Mouse (Mus musculus): Measurements from ENCODE around the gene Hexim2.

Gene Hexim2

DNA sequence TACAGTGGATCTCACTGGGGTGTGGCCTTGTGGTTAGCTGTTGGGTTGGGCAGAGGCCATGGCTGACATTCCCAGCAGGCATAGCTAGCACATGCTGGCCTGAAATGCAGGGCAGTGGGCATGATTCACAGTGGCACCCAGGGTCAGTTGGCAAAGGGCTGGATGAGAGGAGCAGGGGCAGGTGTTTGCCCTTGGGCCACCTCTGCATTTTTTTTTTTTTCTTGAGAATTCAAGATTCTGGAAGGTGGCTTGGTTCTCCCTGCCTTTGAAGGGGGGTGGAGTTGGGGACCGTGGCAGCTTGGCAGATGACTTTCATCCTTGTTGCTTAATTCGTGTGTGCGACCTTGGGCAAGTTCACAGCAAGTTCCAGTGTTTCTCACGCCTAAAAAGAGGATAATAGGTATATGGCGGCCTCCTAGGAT, 42.2 kb downstream of the Hexim2 start:
- DNase-seq: no peak

DNA sequence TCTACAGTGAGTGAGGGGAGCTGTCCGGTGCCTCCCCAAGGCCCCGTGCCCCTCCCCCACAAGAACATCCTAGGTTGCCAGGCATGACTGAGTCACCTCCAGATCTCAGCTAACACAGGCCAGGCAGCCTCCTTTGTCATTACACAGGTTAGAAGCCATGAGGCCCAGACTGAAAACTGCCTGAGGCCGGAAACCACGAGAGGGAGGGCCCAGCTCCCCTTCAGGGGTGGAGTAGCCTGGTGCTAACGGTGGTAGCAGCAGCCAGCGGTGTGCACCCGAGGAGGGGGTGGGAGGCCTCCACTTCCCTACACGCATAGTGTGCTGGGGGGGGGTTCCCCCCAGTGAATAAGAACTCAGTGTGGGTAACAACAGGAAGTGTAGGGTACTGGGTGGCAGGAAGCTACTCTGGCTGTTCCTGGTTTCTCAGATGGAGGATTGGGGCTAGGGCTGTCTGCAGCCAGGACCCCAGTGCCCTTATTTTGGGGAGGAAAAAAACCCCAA, 42.7 kb downstream of the Hexim2 start:
- DNase-seq: peak; percentile 70

DNA sequence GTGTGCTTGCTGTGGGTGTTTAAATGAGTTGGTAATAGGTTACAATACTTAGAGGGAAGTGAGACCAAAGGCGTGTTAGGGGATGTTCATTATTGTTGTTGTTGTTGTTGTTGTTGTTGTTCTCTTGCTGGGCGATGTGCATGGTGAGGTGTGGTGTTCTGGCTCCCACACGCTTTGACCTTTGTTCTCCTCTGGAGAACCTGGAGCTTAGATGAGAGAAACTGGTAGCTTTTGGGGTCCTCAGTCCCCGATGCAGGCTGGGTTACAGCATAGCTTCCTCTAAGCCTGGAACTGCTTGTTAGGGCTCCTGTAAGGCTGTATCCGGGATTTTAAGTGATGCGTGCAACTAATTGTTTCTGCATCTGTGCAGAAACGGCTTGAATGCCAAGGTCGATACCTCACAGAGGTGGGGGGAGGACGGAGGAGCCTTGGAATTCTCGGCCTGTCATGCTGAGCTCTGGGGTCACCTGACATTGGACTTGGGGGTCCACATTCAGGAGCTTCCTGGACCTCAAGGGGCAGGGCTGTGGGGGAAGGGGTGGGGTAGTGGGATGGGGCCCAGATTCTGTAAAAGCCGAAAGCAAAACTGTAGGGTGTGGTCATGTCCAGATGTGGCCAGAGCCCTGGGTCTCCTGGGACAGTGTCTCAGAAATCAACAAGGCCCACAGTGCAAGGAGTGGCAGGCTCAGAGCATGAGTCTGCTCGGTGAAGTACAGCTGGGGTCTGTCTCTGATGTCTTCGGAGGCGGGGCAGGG, 43.6 kb downstream of the Hexim2 start:
- DNase-seq: no peak

DNA sequence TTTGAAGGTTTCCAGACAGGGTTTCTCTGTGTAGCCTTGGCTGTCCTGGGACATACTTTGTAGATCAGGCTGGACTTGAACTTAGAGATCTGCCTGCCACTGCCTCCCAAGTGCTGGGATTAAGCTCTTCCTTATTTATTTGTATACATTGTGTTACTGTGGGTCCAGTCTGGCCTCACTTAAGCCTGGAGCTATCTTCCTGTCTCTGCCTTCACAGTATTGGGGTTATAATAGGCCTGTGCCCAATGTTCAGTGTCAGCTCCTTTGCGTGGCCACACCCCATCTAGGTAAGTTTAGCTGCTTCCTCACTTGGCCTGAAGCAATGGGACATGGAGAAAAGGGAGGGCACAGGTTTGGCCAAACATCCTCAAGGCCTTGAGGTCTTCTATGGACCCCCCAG, 44.3 kb downstream of the Hexim2 start:
- no peak for DNase-seq

DNA sequence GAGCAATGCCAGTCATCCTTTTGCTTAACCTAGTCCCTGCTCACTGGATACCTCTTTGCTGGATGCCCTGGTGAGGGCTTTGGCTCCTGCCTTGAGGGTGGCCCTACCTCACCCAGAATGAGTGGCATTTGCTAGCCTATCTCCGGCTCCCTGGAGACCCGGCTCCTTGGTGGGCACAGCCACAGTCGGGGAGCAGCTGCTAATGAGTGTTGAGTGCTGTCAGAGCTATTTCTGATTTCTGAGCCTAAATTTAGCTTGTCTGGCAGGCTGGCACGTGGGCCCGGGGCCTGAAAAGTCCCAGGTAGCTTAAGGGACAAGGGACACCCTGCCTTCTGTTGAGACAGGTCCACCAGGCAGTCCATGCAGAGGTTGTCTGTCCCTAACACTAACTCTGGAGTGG, 45.0 kb downstream of the Hexim2 start:
- DNase-seq: no peak

DNA sequence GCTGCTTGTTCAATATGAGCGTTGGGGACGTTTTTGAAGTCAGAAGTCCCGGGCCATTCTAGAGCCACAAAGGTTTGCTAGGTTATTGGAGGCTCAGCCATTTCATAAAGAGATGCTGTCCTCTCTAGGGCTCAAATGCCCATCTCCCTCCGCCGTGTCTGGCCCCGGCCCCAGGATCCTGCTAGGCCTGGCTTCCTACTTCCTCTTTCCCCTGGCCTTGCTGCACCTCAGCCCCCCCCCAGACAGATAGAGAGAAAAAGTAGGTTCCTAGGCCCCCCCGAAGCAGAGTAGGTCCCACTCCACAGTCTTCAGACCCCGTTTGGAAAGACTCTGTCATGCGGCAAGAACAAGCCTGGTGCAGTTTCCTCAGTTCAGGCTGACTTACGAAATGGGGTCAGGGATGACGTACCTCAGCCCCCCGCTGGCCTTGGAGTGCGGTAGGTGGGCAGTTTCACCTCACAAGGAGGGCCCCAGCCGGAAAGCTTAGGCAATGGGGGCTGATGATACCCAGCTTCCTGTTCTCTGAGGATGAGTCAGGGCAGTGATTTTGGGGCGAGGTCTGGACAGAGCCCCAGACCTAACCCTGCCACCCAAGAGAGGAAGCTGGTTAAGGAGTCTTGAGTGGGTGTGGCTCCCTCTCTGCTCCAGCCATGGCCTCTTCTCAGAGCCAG, 45.7 kb downstream of the Hexim2 start:
- DNase-seq: no peak

DNA sequence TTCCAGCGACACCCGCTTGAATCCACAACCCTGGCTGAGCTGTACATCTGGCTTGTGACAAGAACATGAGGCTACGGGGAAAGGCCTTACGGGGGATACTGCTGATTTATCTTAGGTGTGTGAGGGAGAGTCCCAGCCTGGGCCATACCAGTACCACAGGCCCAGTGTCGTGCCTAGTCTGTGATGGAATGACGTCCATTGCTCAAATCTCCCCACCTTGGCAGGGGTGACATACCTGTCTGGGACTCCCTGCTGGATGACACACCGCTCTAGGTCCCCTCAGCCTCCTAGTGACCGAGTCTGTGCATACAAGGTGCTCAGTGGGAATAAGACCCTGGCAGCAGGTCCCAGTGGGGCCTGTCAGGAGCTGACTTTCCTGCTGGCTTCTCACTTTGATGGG, 46.5 kb downstream of the Hexim2 start:
- DNase-seq: no peak

DNA sequence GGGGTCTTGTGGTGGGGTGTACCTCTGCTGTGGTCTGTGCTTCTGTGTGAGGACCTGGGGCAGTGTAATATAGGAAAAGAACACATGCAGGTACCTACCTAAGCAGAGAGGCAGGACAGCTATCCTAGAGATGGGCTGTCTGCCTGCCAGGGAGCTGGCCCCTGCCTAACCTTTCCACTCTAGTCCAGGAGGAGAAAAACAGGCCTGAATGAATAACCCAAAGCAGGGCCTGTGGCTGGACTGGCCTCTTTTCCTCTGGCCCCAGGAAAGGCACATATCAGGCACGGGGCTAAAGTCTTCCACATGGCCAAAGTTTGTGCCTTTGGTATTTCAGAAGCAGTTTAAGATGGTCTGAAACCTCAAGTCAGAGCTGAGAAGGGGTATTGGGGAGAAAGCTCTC, 48.2 kb downstream of the Hexim2 start:
- DNase-seq: no peak

DNA sequence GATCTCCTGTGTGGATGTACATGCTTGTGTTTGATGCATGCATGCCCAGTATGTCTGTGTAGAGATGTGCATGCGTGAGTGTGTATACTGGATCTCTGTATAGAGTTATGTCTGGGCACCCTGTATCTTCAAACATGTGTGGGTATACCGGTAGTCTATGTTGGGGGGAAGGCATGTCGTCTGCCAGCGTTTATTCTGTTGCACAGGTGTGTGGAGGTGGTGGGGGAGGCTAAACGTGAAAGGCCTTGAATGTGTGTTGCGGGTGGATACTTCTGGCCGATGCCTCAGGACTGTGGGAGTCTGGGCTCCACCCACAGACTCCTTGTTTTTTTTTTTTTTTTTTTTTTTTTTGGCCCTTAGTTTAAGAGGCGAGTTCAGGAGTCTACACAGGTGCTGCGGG, 49.1 kb downstream of the Hexim2 start:
- DNase-seq: no peak

DNA sequence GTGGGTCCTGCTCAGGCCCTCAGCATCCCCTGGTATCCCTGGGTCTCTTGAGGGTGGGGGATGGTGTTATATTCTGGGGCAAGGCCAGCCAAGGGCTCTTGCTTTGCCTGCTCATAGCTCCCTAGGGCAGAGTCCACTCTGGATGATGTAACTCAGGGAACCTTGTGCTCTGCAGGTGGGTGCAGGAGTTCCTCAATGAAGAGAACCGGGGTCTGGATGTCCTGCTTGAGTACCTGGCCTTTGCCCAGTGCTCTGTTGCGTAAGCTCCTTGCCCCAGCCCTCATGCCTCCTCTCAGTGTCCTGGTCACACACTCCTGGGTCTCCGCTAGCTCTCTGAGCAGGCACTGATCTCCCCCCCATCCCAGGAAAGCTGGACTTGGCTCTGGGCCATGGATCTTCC, 49.7 kb downstream of the Hexim2 start:
- DNase-seq: no peak

DNA sequence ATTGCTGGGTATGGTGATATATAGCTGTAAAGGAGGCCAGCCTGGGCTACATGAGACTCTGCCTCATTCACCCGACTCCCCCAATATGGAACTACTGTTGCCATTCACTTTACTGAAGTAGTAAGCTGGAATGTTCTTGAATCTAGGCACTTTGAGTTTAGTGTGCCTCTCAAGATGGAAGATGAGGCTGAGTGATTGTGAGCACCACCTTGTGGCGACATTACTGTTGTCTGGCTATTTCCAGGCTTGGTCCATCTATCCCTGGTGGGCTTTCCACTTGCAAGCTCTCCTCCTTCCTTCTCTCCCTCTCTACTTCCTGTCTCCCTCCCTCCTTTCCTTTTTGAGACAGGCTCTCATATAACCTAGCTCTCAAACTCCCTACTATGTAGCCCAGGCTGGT, 52.7 kb downstream of the Hexim2 start:
- no peak for DNase-seq
